Mouse (Mus musculus) midbrain, postnatal 0 days (tissue): Measurements from ENCODE around the gene Gm2030. TPM values are rescaled to one million over a fixed set of nuclear protein-coding genes. Genes with fewer than 3 reads are reported as not detected.
"Not testable (repeated sequence)": the region's sequence is repeated elsewhere in the genome, so short reads cannot be mapped to it uniquely, and the experiment has no call there.

Experiments
- ATAC-seq: fragments of 200-750 bp; cut with Nextera tagmentation; 2 replicates; pipeline ENCODE4 v1.8.0; 2017; ENCODE audit warnings: moderate number of reproducible peaks, mild to moderate bottlenecking, moderate TSS enrichment, moderate library complexity; ENCODE audit not compliant: low FRiP score
- DNase-seq: peaks from one replicate; pipeline ENCODE4 v3.0.0-alpha.2; 2015; ENCODE audit warnings: low spot score
- H3K27ac ChIP-seq: fragments of 300-500 bp; sonication (generic); 2 replicates; pipeline ENCODE4 v1.5.1; 2014; ENCODE audit warnings: low read depth, mild to moderate bottlenecking, low read length, mixed read lengths
- H3K27me3 ChIP-seq: fragments of 300-500 bp; sonication (generic); 2 replicates; pipeline ENCODE4 v1.6.1; 2014; ENCODE audit warnings: low read length, control low read depth, mixed read lengths; ENCODE audit not compliant: insufficient read depth
- H3K36me3 ChIP-seq: fragments of 300-500 bp; sonication (generic); 2 replicates; pipeline ENCODE4 v1.6.1; 2014; ENCODE audit warnings: low read length, control low read depth, mixed read lengths; ENCODE audit not compliant: insufficient read depth
- H3K4me1 ChIP-seq: fragments of 300-500 bp; sonication (generic); 2 replicates; pipeline ENCODE4 v1.6.1; 2014; ENCODE audit warnings: mild to moderate bottlenecking, control low read depth, antibody characterized with exemption, low read length, mixed read lengths; ENCODE audit not compliant: insufficient read depth
- H3K4me2 ChIP-seq: fragments of 300-500 bp; sonication (generic); 2 replicates; pipeline ENCODE4 v1.6.1; 2014; ENCODE audit warnings: low read depth, mild to moderate bottlenecking, low read length, mixed read lengths; ENCODE audit not compliant: poor library complexity, severe bottlenecking
- H3K4me3 ChIP-seq: fragments of 300-500 bp; sonication (generic); 2 replicates; pipeline ENCODE4 v1.5.1; 2014; ENCODE audit warnings: low read depth, mild to moderate bottlenecking, low read length, moderate library complexity
- H3K9ac ChIP-seq: fragments of 300-500 bp; sonication (generic); replicated peaks from 2 replicates; pipeline ENCODE4 v1.6.1; 2014; ENCODE audit warnings: mild to moderate bottlenecking, low read length, moderate library complexity, mixed read lengths; ENCODE audit not compliant: poor library complexity, severe bottlenecking
- H3K9me3 ChIP-seq: fragments of 300-500 bp; sonication (generic); 2 replicates; pipeline ENCODE4 v1.6.1; 2016; ENCODE audit warnings: low read length, control low read depth
- WGBS: fragments of 180-500 bp; shearing (Covaris S2); extraction: QIAGEN DNeasy Blood & Tissue Kit; methylation state at CpG from one replicate; pipeline ENCODE4 v1.1.7; 2014; 5-methylcytosine and 5-hydroxymethylcytosine counted together
- polyA plus RNA-seq: library from polyadenylated mRNA; unstranded; fragments of >200 nt; fragmentation: Nextera tagmentation; extraction: Ambion mirVana; gene quantifications from 2 replicates; pipeline ENCODE4 v1.2.1, GENCODE M21; 2015
- total RNA-seq: library from RNA; depleted of rRNA; stranded (reverse); fragments of >200 nt; gene quantifications from 2 replicates; pipeline ENCODE4 v1.2.3, GENCODE M21; 2014; rRNA removed

The Gm2030 gene
- total RNA-seq (not detected in 2 replicates), polyA plus RNA-seq (not detected in 2 replicates)

- not testable (repeated sequence) for DNase-seq, H3K4me3 ChIP-seq, H3K27ac ChIP-seq, H3K27me3 ChIP-seq, H3K9ac ChIP-seq, H3K4me2 ChIP-seq, H3K4me1 ChIP-seq, H3K9me3 ChIP-seq, H3K36me3 ChIP-seq, ATAC-seq
- 57% methylated on average over 3 of the region's 4 CpGs for WGBS
Measured at GRCm38 (mm10) chrX:26309944-26310343, at the start of gene Gm2030. Gm2030 (minus strand) TSS chrX:26310044.

Other genes starting within 250 kb of the Gm2030 start
- not detected in 2 replicates for gene Gm2012, start 78.7 kb downstream of the Gm2030 start, total RNA-seq
- gene Gm2012, start 78.7 kb downstream of the Gm2030 start, polyA plus RNA-seq: not detected in 2 replicates
- not detected in 2 replicates for gene Slx, start 235.5 kb upstream of the Gm2030 start, total RNA-seq
- gene Slx, start 235.5 kb upstream of the Gm2030 start, polyA plus RNA-seq: not detected in 2 replicates